Mouse (Mus musculus): ENCODE results near the gene Slc35f5.
A peak's percentile ranks its signal among the peaks of the same experiment; 100 is the strongest.

Gene Slc35f5

DNA sequence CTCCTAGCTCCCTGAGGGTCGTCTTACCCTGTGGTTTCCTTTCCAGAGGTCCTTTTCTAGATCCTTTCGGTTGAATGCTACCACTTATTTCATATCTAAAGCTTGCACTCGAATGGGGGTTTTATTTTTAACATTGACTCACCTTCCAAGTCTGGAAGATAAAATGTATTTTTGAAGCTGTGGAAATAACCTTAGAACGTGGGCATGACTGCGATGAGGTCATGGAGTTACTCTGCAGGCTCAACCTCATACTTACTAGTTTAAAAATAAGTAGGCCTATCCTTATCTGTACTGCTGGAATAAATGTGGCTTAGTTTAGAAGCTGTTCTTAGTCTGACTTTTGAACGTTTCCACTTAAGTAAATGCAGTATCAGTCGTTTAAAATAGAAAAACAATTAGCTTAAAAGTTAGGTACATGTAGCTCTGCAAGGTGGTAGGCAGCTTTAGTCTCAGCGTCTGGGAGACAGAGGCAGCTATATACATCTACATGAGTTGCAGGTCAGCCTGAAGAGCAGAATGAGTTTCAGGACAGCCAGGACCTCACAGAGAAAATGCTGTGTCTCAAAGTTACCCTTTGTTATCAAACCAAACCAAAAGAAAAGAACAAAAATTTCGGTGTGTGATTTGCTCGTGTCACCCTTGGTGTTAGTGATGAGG is 15.2 kb downstream of the Slc35f5 start:
- DNase-seq: no peak

DNA sequence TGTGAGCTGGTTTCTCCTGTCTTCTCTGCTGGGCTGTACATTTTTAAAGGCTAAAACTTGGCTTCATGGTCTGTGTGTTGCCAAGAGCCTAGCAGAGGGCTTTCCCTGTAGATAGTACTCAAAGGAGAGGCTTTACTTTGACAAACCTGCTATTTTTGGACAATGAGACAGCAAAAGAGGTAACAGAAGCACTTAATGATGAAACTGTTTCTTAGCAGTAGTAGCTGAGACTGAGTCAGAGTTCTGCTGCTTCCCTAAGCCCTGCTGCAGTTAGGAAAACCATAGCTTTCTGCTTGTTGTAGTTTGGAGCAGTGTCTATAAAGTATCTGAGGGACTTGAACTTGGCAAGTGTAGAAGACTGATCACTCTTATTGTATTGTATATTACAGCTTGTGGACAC is 16.6 kb downstream of the Slc35f5 start:
- DNase-seq: no peak

DNA sequence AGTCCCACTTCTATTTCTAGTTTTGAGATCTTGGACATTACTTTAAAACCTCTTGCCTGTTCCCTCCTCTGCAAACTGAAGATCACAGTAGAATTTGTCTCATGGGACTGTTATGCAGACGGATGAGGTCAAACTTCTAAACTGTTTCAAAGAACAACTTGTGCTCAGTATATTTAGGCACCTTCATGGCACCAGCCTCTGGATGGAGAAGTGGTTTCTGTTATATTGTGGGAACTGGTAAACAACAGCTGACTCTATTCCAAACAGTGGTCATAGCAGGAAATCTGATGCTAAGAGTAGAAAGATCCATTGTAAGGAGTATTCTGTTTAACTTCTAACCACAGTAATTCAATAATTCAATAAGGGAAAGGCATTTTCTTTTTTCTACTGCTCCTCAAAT is 17.7 kb downstream of the Slc35f5 start:
- peak in 1 of 2 experiments; percentile 41 for DNase-seq

DNA sequence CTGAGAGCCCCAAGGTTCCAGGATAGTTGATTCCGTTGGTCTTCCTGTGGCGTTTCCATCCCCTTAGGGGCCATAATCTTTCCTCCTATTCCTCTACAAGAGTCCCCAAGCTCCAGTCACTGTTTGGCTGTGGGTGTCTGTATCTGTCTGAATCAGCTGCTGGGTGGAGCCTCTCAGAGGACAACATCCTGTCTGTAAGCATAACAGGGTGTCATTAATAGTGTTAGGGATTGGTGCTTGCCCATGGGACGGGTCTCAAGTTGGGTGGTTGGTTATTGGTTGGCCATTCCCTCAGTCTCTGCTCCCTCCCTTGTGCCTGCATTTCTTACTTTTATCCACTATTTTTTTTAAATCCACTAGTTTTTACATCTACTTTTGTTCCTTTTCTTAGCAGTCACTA is 20.7 kb downstream of the Slc35f5 start:
- DNase-seq: peak in 1 of 2 experiments; percentile 23

DNA sequence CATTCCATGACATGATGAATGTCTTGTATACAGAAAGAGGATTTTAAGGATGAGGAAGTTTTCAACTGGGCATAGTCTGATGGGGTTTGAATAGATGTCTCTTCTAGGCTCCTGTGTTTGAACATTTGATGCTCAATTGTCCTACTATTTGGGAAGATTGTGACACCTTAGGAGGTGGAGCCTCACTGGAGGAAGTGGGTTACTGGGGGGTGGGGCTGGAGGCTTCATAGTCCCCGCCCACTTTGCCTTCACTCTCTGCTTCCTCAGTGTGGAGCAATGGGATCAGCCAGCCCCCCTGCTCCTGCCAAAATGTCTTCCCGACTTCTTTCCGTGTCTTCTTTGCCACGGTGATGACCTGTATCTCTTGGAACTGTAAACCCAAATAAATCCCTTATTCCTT is 43.2 kb downstream of the Slc35f5 start:
- no peak for DNase-seq

DNA sequence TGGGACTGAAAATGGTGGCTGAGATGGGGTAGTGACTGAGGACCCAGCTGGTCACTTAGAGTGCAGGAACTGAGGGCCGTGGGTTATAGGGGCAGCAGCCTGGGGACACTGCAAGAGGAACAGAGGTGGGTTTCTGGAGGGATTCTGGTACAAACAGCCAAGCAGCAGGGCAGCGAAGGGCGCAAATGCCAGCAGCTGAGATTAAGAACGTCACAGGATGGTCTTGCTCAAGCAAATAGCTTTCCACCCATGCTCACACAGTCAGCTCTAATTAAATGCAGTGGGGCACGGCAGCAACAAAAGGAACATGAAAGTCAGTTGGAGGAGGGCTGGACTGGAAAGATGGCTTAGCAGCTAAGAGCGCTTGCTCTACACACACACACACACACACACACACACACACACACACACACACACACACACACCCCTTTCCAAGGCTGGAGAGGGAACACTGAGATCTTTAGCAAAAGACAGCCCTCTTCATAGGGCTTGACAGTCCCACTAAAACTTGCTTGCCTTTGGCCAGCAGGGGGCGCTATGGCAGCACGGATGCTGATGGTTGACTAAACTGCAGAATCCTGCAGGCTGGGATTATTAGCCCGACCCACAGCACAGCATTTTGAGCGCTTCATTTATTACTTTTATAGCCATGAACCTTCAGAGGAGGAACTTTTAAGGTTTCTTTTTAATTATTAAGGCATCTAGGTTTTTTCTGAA is 46.9 kb downstream of the Slc35f5 start:
- peak; percentile 76 to 84 for DNase-seq

DNA sequence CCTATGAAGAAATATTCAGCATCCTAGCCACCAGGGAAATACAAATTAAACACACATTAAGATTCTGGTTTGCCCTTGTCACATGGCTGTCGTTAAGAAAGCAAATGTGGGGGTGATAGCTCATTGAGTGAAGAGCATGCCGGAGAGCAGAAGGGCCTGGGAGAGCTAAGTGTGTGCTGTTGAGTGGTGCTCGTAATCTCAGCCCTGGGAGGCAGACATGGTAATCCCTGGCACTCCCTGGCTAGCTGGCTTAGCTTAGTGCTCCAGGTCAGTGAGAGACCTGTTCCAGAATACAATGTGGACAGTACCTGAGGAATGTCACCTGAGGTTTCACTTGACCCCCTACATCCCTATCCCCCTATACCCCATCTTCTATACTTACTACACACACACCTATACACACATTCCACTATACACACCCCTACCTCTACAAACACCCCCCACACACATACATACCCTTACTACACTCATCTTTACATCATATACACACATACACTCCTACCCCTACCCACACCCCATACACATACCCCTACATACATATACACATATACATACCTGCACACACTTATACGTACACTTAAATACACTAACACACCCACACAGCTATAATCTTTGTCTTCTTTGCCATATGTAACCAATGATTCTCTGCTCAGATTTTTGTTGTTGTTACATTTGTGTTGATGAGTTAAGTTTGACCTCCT is 64.1 kb downstream of the Slc35f5 start:
- peak in 1 of 2 experiments; percentile 11 for DNase-seq

DNA sequence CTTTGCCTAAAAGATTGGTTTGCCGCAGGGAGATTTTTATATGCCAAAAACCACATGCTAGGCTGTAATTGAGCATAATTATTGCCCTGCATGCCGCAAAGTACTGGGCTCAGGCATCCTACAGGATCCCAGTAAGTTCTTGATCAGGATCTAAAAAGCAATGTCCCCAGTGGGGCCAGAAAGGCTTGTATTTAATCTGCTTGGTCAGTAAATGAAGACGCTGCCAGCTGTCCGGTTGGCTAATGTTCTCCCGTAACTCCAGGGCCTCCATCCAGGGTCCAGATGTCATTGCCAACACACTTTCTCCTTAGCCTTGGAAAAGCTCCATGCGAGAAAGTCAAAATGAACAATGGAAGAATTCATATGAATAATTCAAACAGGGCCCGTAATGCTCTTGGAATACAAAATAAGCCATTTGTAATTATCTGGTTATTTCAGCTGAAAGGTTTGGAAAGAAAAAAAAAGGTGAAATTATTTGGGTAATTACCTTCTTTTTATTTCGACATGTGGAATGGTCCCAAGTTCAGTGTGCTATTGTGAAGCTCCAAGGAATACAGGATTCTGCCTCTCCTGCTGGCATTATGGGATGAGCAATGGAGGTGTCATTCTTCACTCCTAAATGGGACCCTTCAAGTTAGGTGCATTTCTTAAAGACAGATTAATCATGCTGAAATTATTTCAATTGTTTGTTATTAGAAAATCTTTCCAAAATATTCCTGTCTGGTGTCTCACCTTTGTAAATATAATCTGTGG is 79.3 kb downstream of the Slc35f5 start:
- no peak for DNase-seq

DNA sequence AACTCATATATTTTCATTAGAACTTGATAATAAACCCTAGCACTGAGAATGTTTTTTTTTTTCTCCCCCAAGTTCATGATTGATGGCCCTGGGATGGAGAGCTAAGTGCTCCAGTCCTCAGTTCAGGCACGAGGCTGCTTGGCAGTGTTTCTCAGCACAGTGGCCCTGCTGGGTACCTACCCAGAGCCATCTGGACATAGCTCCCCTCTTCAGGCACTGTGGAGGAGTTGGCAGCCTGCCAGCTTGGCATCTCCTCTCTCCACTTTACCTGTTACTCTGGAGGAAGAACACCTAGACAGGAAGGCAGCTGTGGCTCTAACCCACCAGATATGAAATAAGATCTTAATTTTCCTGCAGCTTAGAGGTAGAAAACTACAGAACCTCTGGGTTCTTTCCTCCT is 83.2 kb downstream of the Slc35f5 start:
- no peak for DNase-seq
